Mouse (Mus musculus): ENCODE measurements around the gene Wapl. TPM values are rescaled to one million over a fixed set of nuclear protein-coding genes. Genes with fewer than 3 reads are reported as not detected.

The Wapl gene
- polyA plus RNA-seq, 1 experiment, result 231 TPM

DNA sequence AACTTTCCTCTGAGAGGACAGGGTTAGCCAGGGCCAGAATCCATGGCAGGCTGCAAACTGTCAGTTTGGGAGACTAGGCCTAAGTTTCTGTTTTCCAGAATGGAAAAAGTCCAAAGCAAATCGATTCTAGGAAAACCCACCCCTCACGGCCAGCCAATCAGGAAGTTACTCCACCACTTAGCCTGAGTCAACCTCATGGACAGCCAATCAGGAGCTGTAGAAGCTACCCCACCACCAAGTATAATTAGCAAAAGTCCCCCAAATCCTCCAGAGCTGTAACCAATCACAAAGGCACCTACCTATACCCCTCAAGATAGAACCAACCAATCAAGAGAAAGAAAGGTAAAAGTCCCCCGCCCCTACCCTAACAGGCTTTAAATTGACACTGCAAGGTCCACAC is 82.0 kb downstream of the Wapl start:
- Histone ChIP-seq H3K9me3 (replicated peaks; ENCODE audit: control insufficient read depth, insufficient read depth, low read length, poor library complexity, severe bottlenecking) (no peaks in the 10 kb centered on the region), H3K36me3 (ENCODE audit: control insufficient read depth, insufficient read depth, low read length, poor library complexity, severe bottlenecking) (no peaks in the 10 kb centered on the region), H3K9ac (ENCODE audit: low read depth, poor library complexity, severe bottlenecking) (no peak overlapping the region), H3K4me1 (ENCODE audit: control insufficient read depth, insufficient read depth, low read length) (no peaks in the 10 kb centered on the region), H3K27ac (ENCODE audit: insufficient read depth, low read length) (no peak overlapping the region), H3K27me3 (ENCODE audit: control insufficient read depth, insufficient read depth, low read length, poor library complexity, severe bottlenecking) (no peaks in the 10 kb centered on the region), H3K4me3 (ENCODE audit: low read depth, low read length) (no peak overlapping the region)
- TF ChIP-seq EP300 (IDR thresholded peaks at IDR 0.05; ENCODE audit: insufficient read depth, low read depth, low read length) (no peak), POLR2A (IDR thresholded peaks at IDR 0.05; ENCODE audit: insufficient read depth, low read length) (no peak), CTCF (IDR thresholded peaks at IDR 0.05; ENCODE audit: low read depth, low read length) (no peak)

DNA sequence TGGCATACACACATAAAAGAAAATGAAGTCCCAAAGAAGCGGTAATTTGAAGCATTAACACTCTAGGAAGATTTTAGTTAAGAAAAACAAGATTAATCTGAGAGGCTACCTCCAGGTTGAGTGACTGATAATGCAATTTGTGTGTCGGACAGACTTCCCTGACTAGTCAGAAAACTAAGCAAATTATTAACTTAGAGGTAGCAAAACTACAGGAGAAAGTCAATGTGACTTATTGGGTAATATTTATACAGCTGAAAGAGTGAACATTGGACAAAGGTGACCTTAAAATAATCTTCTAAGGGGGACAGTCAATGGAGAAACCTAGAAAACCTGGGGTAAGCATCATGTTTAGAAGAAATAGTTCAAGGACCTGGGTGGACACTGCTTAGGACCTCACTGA is 86.2 kb downstream of the Wapl start:
- TF ChIP-seq POLR2A (IDR thresholded peaks at IDR 0.05; ENCODE audit: insufficient read depth, low read length) (no peak), EP300 (IDR thresholded peaks at IDR 0.05; ENCODE audit: insufficient read depth, low read depth, low read length) (no peak), CTCF (IDR thresholded peaks at IDR 0.05; ENCODE audit: low read depth, low read length) (no peak)

DNA sequence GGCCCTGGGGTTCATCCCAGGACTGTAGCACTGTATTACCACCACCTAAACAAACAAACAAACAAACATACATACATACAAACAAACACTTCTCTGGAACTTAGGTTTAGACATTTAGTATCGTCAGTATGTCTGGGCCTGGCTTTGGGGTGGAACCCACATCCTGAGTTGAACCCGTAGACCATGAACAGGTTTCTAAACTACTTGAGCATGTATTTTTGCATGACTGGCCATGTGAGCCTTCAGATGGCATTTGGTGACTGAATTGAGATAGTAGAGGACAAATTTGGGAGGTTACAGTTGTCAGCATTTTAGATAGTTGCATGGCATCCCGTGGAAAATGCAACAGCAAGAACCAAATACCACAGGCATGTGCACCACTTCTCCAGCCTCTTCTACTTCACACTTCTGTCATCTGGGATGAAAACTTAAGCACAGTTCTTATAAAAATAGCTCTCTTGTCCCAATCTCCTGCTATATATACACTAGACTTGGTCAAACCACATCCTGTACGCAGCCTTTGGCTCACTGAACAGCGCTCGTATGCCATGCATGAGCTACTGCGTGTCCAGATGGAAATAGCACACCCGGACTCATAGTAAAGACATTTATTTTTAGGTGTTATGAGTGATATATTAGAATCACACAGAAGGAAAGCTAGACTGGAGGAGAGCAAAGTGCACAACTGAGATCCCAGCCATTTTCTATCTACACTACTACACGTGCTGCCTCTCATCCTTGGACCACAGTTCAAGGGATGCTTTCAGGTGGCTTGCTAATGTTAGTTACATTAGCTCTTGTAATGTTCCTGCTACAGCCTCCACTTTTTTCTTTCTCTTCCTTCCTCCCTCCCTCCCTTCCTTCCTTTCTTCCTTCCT is 87.6 kb downstream of the Wapl start:
- Histone ChIP-seq H3K4me3 (ENCODE audit: low read depth, low read length) (no peak overlapping the region), H3K9ac (ENCODE audit: low read depth, poor library complexity, severe bottlenecking) (no peak overlapping the region), H3K4me1 (ENCODE audit: control insufficient read depth, insufficient read depth, low read length) (no peaks in the 10 kb centered on the region), H3K9me3 (replicated peaks; ENCODE audit: control insufficient read depth, insufficient read depth, low read length, poor library complexity, severe bottlenecking) (no peaks in the 10 kb centered on the region), H3K27me3 (ENCODE audit: control insufficient read depth, insufficient read depth, low read length, poor library complexity, severe bottlenecking) (no peaks in the 10 kb centered on the region), H3K27ac (ENCODE audit: insufficient read depth, low read length) (no peak overlapping the region), H3K36me3 (ENCODE audit: control insufficient read depth, insufficient read depth, low read length, poor library complexity, severe bottlenecking) (no peaks in the 10 kb centered on the region)
- TF ChIP-seq CTCF (IDR thresholded peaks at IDR 0.05; ENCODE audit: low read depth, low read length), result no peak
- TF ChIP-seq POLR2A (IDR thresholded peaks at IDR 0.05; ENCODE audit: insufficient read depth, low read length), result no peak
- no peak for TF ChIP-seq EP300 (IDR thresholded peaks at IDR 0.05; ENCODE audit: insufficient read depth, low read depth, low read length)

More for the DNA sequence above, 86.2 kb downstream of the Wapl start:
- Histone ChIP-seq H3K9me3 (replicated peaks; ENCODE audit: control insufficient read depth, insufficient read depth, low read length, poor library complexity, severe bottlenecking) (no peaks in the 10 kb centered on the region), H3K36me3 (ENCODE audit: control insufficient read depth, insufficient read depth, low read length, poor library complexity, severe bottlenecking) (no peaks in the 10 kb centered on the region), H3K4me1 (ENCODE audit: control insufficient read depth, insufficient read depth, low read length) (no peaks in the 10 kb centered on the region), H3K4me3 (ENCODE audit: low read depth, low read length) (no peak overlapping the region), H3K9ac (ENCODE audit: low read depth, poor library complexity, severe bottlenecking) (no peak overlapping the region), H3K27ac (ENCODE audit: insufficient read depth, low read length) (no peak overlapping the region), H3K27me3 (ENCODE audit: control insufficient read depth, insufficient read depth, low read length, poor library complexity, severe bottlenecking) (no peaks in the 10 kb centered on the region)

DNA sequence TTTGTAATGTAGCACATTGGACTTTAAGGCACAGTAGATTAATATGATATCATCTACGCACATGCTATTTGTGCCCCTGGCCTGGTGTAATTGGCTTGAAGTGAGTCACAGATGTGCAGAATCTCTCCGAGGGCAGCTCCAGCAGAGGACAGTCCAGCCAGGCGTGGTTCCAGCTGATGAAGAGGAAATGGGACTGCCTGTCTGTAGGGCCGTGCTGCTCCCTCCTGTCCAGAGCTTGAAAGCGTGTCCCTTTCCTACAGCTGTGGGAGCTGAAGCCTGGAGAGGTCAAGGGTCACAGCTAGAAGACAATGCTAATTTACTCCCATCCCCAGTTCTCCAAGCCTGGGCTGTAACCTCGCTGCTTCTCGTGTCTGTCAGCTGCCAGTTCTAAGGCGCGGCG is 89.0 kb downstream of the Wapl start:
- no peak overlapping the region for H3K4me3 ChIP-seq (ENCODE audit: low read depth, low read length)
- no peak overlapping the region for H3K9ac ChIP-seq (ENCODE audit: low read depth, poor library complexity, severe bottlenecking)
- no peak for TF ChIP-seq EP300 (IDR thresholded peaks at IDR 0.05; ENCODE audit: insufficient read depth, low read depth, low read length)
- TF ChIP-seq POLR2A (IDR thresholded peaks at IDR 0.05; ENCODE audit: insufficient read depth, low read length), result no peak
- no peak for TF ChIP-seq CTCF (IDR thresholded peaks at IDR 0.05; ENCODE audit: low read depth, low read length)

DNA sequence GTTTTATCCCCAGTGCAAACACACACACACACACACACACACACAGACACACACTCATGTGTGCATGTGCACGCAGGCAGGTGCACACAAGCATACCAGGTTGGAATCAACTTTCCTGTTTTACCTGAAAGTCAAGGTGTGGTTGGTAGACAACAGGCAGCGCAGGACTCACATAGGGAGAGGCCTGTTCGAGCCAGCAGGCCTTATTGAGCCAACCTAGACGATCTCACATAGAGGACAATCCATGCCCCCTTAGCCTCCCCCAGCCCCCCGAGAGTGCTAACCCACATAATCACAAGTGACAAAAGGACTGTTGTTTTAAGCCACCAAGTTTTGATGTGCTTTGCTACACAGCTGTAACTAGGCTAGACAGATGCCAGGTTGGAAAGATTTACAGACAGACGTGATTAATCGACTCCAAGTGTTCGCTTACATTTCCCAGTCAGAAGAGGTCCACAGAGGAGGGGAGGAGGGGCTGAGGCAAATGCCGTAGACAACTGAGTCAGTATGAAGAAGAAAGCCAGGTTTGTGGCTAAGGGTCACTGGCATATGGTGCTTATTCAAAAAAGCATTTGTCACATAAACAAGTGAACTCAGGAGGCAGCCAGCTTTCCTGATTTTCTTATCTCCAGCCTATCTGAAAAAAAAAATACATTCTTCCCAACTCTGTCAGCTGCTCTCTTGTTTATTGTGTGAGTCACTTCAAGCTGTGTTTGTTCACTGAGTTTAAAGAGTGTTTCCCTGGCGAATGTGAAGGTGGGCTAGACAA is 90.2 kb downstream of the Wapl start:
- no peaks in the 10 kb centered on the region for H3K36me3 ChIP-seq (ENCODE audit: control insufficient read depth, insufficient read depth, low read length, poor library complexity, severe bottlenecking)
- H3K9ac ChIP-seq (ENCODE audit: low read depth, poor library complexity, severe bottlenecking), result no peak overlapping the region
- no peak overlapping the region for H3K27ac ChIP-seq (ENCODE audit: insufficient read depth, low read length)
- no peak overlapping the region for H3K4me3 ChIP-seq (ENCODE audit: low read depth, low read length)
- no peaks in the 10 kb centered on the region for H3K4me1 ChIP-seq (ENCODE audit: control insufficient read depth, insufficient read depth, low read length)
- no peaks in the 10 kb centered on the region for H3K27me3 ChIP-seq (ENCODE audit: control insufficient read depth, insufficient read depth, low read length, poor library complexity, severe bottlenecking)
- no peaks in the 10 kb centered on the region for H3K9me3 ChIP-seq (replicated peaks; ENCODE audit: control insufficient read depth, insufficient read depth, low read length, poor library complexity, severe bottlenecking)
- TF ChIP-seq POLR2A (IDR thresholded peaks at IDR 0.05; ENCODE audit: insufficient read depth, low read length) (no peak), EP300 (IDR thresholded peaks at IDR 0.05; ENCODE audit: insufficient read depth, low read depth, low read length) (no peak), CTCF (IDR thresholded peaks at IDR 0.05; ENCODE audit: low read depth, low read length) (no peak)

More for the DNA sequence above, 89.0 kb downstream of the Wapl start:
- Histone ChIP-seq H3K36me3 (ENCODE audit: control insufficient read depth, insufficient read depth, low read length, poor library complexity, severe bottlenecking) (no peaks in the 10 kb centered on the region), H3K4me1 (ENCODE audit: control insufficient read depth, insufficient read depth, low read length) (no peaks in the 10 kb centered on the region), H3K27ac (ENCODE audit: insufficient read depth, low read length) (no peak overlapping the region), H3K9me3 (replicated peaks; ENCODE audit: control insufficient read depth, insufficient read depth, low read length, poor library complexity, severe bottlenecking) (no peaks in the 10 kb centered on the region), H3K27me3 (ENCODE audit: control insufficient read depth, insufficient read depth, low read length, poor library complexity, severe bottlenecking) (no peaks in the 10 kb centered on the region)
